Mouse (Mus musculus) mesoderm, embryonic 11.5 days (tissue): ENCODE measurements around the gene Pdcd1.
"Not testable (repeated sequence)": the region's sequence is repeated elsewhere in the genome, so short reads cannot be mapped to it uniquely, and the experiment has no call there.

Experiments
- DNase-seq: peaks from one replicate; pipeline ENCODE4 v3.0.0-alpha.2; 2012; ENCODE audit warnings: low read depth, low spot score

Gene Pdcd1

GRCm38 (mm10) chr1:94033075-94033602 is 19.2 kb downstream of the Pdcd1 start:
- no peak for DNase-seq

- DNase-seq, result no peak
Measured at GRCm38 (mm10) chr1:94028741-94029140, 23.6 kb downstream of the Pdcd1 start.

- DNase-seq, result no peak
Measured at GRCm38 (mm10) chr1:94027506-94028108, 24.7 kb downstream of the Pdcd1 start.

GRCm38 (mm10) chr1:94020151-94020550 is 32.2 kb downstream of the Pdcd1 start, which contains the start of gene Neu4:
Gene Neu4 (plus strand): TSS chr1:94020451.
- DNase-seq, result no peak

GRCm38 (mm10) chr1:94011643-94012042 is 40.7 kb downstream of the Pdcd1 start:
- no peak for DNase-seq

- DNase-seq, result not testable (repeated sequence)
Measured at GRCm38 (mm10) chr1:94008826-94009225, 43.5 kb downstream of the Pdcd1 start.

GRCm38 (mm10) chr1:94005954-94006506 is 46.3 kb downstream of the Pdcd1 start:
- not testable (repeated sequence) for DNase-seq

- no peak for DNase-seq
Measured at GRCm38 (mm10) chr1:94001023-94001422, 51.3 kb downstream of the Pdcd1 start.

GRCm38 (mm10) chr1:93991491-93991890 is 60.9 kb downstream of the Pdcd1 start:
- not testable (repeated sequence) for DNase-seq

- not testable (repeated sequence) for DNase-seq
Measured at GRCm38 (mm10) chr1:93991068-93991467, 61.3 kb downstream of the Pdcd1 start.

- not testable (repeated sequence) for DNase-seq
Measured at GRCm38 (mm10) chr1:93990209-93990608, 62.1 kb downstream of the Pdcd1 start, which contains the start of gene Gal3st2c. Gene Gal3st2c (plus strand): TSS chr1:93990509.

- DNase-seq, result no peak
Measured at GRCm38 (mm10) chr1:93988786-93989185, 63.6 kb downstream of the Pdcd1 start.
